Mouse (Mus musculus) 3134 (cell line): Measurements from ENCODE around the gene Slc6a6.

Experiments
- DNase-seq: peaks from one replicate; pipeline ENCODE4 v3.0.0-alpha.2; 2011; ENCODE audit warnings: low spot score; ENCODE audit not compliant: insufficient read length; ENCODE audit errors: extremely low read depth

The Slc6a6 gene

GRCm38 (mm10) chr6:91762051-91762742 lies 78.3 kb downstream of the Slc6a6 start:
- no peak for DNase-seq

GRCm38 (mm10) chr6:91767550-91767949 lies 83.7 kb downstream of the Slc6a6 start:
- DNase-seq, result no peak

GRCm38 (mm10) chr6:91773951-91774350 lies 90.1 kb downstream of the Slc6a6 start:
- DNase-seq, result no peak

GRCm38 (mm10) chr6:91776543-91776942 lies 92.7 kb downstream of the Slc6a6 start:
- DNase-seq, result peak; percentile 35

- no peak for DNase-seq
These were observed 95.4 kb downstream of the Slc6a6 start for GRCm38 (mm10) chr6:91779206-91779605.

- no peak for DNase-seq
These were observed 101.2 kb downstream of the Slc6a6 start for GRCm38 (mm10) chr6:91785018-91785417.

GRCm38 (mm10) chr6:91788311-91788798 lies 104.5 kb downstream of the Slc6a6 start:
- DNase-seq, result no peak

- DNase-seq, result no peak
These were observed 111.8 kb downstream of the Slc6a6 start for GRCm38 (mm10) chr6:91795640-91796039.

- DNase-seq, result no peak
These were observed 112.2 kb downstream of the Slc6a6 start for GRCm38 (mm10) chr6:91796064-91796463.

- DNase-seq, result no peak
These were observed 112.9 kb downstream of the Slc6a6 start for GRCm38 (mm10) chr6:91796736-91797135.

- no peak for DNase-seq
These were observed 114.6 kb downstream of the Slc6a6 start for GRCm38 (mm10) chr6:91798496-91798895.

GRCm38 (mm10) chr6:91804177-91804576 lies 120.3 kb downstream of the Slc6a6 start:
- DNase-seq, result no peak

GRCm38 (mm10) chr6:91807169-91807568 lies 123.3 kb downstream of the Slc6a6 start:
- DNase-seq, result no peak

- no peak for DNase-seq
These were observed 124.2 kb downstream of the Slc6a6 start for GRCm38 (mm10) chr6:91808022-91808421.
